Mouse (Mus musculus) frontal cortex, adult 2 months (tissue): ENCODE data around the gene Csnka2ip. TPM values are rescaled to one million over a fixed set of nuclear protein-coding genes. Genes with fewer than 3 reads are reported as not detected.

Experiments
- polyA plus RNA-seq: library from polyadenylated mRNA; depleted of rRNA; stranded (reverse); fragments of >200 nt; gene quantifications from 2 replicates; pipeline ENCODE4 v1.2.3, GENCODE M21; 2012; rRNA removed

The Csnka2ip gene
- polyA plus RNA-seq, 1 experiment, result 0.06 TPM

Other genes starting within 250 kb of the Csnka2ip start
- gene 4930453N24Rik, start 168.8 kb upstream of the Csnka2ip start, polyA plus RNA-seq, result 16.0 and 16.4 TPM in 2 replicates
- 9.2 and 11.3 TPM in 2 replicates for gene Zfp654, start 249.2 kb upstream of the Csnka2ip start, polyA plus RNA-seq
- gene Cggbp1, start 249.6 kb upstream of the Csnka2ip start, polyA plus RNA-seq, result 37.8 and 41.4 TPM in 2 replicates